Mouse (Mus musculus): Measurements from ENCODE around the gene Ctsw.

The Ctsw gene

DNA sequence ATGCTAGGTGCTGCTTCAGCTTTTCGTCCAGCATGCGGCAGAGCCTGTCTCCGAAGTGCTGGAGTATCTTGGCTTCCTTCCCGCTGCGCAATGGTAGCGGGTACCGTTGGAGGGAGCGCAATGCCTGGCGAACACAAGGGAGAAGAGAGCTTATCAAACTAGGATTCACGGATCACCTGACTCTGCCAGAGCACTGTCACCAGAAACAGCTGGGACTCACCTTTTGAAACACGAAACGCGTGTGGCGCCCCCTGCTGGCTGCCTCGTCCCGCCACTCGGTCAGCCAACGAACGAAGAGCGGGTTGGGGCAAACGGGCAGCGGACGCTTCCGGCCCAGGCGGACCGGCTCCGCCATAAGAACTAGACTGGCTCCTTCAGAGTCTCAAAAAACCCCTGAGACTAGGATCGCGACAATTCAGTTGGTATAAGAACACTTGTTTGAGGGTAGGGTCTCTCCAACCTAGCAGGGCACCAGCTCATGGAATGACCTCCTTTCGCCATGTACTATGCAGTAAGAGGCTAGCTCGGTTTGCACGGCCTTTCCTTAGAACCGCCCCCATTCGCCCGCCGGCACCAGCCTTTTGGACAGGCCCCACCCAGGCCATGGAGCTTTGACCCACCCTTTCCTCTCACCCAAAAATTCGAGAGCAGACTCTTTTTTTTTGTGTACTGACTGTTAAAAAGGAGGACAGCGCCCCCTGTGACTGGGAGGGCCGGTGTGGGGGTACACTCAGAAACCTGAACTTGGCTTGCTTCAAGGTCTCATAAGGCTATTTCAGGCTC lies 19.7 kb upstream of the Ctsw start, which contains the start of gene Mus81:
Mus81 (minus strand) TSS at position 635 of the 783 bp plus-strand sequence.
- DNase-seq = peak; percentile 97

DNA sequence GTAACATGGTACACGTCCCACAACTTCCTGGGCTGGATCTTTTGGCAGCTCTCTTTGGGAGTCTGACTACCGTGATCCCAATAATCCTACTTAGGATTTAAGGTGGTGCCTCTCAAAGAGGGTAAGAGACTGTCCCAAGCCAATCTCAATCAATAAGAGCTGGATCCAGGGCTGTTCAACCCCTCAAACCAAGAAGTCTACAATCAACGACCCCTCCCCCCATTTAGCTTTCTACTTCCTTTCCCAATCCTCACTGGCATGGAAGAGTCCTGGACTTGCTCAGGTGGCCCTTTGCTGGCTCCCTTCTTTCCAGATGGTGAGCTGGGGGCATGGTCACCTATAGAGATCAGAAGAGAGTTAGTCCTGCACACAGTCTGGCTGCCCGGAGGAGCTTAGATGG lies 18.5 kb upstream of the Ctsw start:
- DNase-seq = no peak

DNA sequence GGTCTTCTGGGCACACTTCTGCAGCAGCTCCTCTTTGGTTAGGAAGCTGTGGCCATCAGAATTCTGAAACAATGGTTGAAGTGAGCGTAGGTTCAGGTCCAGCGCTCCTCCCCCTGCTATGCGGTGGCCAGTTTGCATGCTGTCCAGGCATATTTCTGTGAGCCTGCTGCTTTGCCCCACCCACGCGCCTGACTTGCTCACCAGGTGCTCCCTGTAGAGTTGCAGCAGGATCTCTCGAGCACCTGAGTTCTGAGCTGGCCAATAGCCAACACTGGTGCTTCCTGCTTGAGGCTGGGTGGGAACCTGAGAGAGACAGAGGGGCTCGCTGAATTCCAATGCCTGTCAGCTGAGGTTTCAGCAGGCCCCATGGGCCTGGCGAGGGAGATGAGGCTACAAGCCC lies 18.0 kb upstream of the Ctsw start:
- no peak for DNase-seq

DNA sequence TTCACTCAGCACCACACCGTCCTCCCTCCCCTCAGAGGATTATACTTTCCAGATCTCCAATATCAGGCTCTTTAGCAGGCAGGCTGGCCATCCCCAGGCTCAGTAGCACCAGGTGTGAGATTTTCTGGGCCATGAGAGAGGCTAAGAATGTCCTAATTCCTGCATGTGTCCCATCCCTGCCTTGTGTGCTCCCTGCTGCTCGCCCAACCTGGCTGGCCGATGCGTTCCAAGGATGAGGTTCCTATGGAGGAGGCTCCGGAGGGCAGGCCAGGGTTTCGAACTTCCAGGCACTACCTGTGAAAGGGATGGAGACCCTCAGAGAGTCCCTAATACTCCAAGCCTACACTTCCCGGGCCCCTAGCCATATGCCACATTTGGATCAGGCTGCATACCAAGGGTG lies 17.5 kb upstream of the Ctsw start:
- no peak for DNase-seq

DNA sequence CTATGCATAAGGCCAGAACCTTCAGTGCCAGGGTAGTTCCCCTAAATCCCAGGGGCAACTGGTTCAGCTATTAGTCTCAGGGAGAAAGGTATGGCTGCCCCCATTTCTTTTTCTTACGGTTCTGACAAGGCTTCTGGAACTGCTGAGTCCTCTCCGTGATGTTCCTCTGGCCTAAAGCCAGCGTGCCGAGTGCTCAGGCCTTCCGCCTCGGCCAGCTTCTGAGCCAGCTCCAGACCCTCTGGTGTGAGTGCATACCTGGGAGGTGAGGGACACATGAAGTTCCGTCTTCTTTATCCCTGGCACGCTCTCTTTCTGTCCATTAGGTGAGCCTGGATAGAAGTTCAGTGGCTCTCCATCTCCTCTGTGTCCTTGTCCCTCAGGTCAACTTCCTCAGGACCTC lies 17.1 kb upstream of the Ctsw start:
- DNase-seq = no peak

DNA sequence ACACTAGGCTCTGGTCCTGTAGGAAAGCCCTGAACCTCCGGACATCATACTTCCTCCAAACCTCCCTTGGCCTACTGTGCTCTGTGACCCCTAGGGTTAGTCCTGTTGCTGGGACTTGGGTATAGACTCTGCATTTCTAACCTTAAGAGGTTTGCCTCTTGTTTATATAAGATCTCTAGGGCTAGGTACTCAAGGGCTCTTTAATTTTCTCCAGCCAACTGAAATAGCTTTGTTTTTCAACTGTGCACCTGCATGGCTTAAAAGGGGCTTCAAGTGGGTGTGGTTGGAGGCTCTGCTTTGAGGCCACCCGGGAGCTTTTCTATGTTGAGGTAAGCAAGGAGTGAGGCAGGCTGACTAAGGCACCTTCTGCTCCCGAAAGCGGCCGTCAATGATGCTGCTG lies 16.2 kb upstream of the Ctsw start:
- no peak for DNase-seq

DNA sequence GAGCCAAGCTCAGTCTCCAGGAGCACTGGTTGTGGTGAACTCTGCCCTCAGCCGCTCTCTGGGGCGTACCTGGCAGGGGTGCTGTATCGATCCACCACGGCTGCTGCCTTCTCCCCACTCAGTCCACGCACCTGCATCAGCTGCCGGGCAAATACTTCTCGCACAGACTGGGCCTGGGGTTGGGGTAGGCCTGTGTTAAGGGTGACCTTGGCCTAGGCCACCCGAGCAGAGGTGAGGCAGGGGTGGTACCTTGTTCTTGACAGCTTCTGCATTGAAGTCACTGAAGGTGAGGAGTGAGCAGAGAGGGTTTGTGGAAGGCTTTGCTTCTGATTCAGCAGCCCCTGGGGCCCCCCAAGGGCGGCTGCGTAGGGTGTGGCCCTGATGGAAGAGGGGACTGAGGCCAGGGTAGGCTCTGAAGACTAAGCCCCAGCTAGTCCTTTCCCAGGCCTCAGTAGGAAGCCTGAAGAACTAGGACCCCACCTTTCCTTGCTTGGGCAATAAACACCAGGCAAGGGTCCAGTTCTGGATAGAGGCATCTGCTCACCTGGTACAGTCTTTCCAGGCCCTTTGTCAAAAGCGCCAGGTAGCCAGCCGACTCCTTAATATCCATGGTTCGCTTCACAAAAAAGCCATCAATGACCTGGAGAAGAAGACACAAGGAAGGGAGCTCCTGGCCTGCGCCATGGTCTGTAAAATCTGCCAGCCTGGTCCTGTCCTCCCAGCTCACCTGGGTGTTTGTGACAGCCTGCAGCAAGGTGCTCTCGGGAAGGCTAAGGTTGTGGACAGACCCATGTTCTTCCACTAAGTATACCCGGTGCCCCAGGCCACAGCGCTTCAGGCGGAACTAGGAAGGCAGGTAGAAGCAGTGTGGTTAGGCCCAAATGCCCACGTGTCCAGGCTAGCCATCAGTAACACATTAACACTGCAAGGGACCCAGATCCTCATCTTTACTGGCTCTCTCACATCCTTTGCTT lies 15.4 kb upstream of the Ctsw start:
- no peak for DNase-seq

DNA sequence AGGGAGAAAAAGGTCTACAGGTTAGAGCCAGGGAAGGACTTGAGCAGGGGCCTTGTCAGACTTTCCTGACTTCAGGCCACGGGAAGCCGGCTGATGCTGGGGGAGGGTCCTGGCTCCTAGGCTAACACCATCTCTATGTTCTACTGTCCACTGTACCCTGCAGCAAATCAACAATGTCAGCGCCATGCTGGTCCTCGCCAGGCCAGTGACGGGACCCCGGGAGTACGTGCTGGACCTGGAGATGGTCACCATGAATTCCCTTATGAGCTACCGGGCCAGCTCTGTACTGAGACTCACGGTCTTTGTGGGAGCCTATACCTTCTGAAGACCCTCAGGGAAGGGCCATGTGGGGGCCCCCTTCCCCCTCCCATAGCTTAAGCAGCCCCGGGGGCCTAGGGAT lies 13.1 kb upstream of the Ctsw start:
- DNase-seq = no peak

DNA sequence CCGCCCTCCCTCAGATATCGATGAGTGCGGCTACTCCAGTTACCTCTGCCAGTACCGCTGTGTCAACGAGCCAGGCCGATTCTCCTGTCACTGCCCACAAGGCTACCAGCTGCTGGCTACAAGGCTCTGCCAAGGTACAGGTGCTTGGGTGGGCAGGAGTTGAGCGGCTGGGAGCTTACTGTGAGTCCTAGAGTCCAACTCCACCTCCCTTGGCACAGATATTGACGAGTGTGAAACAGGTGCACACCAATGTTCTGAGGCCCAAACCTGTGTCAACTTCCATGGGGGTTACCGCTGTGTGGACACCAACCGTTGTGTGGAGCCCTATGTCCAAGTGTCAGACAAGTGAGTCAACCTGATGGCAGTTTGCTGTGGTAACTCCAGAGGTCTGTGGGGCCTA lies 11.7 kb upstream of the Ctsw start:
- DNase-seq = no peak

DNA sequence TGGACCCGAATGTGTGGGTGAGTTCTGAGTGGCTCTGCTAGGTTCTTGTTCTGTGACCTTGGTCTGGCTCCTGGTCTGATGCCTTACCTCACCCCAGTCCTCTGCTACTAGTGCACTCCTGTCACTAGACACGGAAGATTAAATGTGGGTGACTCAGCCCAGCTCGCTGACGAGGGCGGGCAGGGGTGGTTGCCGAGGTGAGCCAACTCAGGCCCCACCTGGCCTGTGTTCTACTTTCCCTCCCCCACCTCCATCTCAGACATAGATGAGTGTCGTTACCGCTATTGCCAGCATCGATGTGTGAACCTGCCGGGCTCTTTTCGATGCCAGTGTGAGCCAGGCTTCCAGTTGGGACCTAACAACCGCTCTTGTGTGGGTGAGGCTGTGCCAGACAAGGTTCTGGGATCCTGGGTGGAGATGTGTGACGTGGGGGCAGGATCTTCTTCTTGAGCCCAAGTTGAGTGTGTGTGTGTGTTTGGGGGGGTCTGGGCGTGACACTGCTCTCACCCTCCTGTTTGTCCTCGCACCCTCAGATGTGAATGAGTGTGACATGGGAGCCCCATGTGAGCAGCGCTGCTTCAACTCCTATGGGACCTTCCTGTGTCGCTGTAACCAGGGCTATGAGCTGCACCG lies 9.5 kb upstream of the Ctsw start:
- no peak for DNase-seq

DNA sequence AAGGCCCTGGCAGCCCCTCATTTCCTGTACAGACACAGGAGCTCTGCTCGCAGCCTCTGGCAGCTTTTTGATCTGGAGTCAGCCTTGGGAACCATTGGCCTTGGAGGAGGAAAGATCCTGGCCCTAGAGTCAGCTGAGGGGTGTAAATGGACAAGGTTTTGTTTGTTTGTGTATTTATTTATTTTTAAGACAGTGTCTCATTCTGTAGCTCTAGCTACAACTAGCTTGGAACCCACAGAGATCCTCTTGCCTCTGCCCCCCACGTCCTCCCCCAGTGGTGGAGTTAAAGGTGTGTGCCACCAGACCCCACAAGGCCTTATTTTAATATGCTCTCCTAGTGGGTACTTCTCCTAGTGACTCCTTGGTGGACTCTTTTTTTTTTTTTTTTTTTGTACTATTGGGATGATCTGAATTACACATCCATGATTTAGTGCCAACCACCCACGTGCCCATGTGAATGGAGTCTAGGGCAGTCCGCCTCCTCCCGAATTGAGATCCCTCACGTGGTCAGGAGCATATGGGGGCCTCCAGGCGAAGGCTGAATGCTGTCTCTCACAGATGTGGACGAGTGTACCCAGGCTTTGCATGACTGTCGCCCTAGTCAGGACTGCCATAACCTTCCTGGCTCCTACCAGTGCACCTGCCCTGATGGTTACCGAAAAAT lies 8.8 kb upstream of the Ctsw start:
- DNase-seq = no peak

DNA sequence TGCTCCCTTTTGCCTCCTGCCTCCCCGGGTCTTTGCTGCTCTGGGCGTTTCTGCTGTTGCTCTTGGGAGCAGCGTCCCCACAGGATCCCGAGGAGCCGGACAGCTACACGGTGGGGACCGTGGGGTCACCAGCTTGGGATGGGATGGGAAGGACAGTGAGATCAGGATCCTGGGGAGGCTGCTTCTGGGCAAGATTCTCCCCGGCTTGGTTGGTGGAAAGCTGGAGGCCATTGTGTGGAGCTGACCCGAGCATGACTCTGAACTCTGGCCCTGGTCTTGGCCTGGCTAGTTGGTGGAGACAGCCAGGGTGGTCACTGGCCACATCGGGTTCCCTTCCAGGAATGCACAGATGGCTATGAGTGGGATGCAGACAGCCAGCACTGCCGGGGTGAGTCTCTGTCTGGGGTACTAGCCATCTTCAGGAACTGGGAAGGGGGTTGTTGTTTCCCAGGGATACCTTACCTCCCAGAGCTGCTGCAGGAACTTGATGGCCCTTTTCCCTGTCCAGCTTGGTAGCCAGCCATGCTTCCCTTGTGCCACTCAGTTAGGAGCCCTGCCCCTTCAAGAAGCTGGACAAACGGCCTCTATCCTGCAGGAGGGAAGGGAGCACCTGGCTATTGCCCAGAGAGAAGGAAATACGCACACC lies 6.9 kb upstream of the Ctsw start:
- DNase-seq = no peak

DNA sequence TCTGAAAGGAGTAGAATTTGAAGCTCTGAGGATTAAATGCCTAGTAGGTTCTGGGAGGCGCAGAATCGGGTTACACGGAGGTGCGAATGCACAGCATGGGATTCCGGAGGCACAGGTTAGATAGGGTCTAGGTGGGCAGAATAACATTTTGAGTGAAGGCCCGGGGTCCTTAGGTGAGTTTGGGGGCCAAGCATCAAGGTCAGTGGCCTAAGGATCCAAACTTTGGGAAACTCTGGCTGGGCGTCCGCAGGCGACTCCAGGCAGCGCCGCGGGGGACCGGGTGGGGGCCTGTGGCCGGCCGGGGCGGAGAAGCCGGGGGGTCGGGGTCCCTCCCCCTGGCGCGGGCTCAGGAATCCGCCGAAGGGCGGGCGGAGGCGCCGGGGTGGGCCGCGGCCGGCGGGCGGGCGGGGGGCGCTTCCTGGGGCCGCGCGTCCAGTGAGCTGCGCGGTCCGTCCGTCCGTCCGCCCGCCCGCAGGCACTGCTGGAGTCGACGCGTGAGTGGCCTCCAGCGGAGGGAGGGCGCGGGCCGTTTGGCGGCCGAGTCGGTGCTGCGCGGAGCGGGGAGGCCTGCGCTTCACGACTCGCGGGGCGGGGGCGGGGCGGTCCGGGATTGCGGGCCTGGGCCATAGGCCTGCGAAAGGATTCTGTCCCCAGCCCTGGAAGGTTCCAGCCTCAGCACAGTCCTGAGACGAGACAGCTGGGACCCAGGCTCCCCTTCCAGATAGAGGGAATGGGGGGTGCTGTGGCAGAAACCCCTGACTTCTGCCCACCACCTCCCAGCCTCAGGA lies 6.2 kb upstream of the Ctsw start:
- peak; percentile 72 for DNase-seq

DNA sequence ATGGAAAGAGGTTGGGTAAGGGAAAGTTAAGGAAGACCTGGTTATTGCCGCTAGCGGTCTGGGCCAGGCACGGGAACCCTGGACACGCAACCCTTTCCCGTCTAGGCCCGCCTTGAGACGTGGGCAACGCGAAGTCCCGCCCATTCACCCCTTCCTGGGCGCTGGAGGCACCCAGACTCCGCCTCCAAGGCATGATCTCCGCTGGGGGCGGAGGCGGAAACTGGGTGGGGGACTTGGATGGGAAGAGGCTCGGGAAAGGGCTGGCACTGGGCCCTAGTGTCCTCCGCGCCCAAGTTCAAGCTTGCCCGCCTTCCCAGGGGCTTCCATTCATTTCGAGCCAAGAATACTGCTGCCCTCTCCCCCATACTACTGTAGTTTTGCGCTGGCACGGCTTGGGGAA lies 5.4 kb upstream of the Ctsw start, which contains the start of gene Efemp2:
Efemp2 (plus strand) TSS at position 235 of the 400 bp plus-strand sequence.
- peak; percentile 94 for DNase-seq

DNA sequence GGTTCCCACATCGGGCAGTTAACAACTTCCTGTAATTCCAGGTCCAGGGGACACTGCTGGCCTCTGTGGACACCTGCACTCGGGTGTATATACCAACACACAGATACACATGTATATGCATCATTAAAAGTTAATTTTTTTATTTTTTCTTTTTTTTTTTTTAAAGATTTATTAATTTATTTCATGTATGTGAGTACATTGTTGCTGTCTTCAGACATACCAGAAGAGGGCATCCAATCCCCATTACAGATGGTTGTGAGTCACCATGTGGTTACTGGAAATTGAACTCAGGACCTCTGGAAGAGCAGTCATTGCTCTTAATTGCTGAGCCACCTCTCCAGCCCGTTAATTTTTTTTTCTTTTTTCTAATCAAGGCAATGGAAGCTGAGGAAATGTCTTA lies 4.5 kb upstream of the Ctsw start:
- DNase-seq = no peak

DNA sequence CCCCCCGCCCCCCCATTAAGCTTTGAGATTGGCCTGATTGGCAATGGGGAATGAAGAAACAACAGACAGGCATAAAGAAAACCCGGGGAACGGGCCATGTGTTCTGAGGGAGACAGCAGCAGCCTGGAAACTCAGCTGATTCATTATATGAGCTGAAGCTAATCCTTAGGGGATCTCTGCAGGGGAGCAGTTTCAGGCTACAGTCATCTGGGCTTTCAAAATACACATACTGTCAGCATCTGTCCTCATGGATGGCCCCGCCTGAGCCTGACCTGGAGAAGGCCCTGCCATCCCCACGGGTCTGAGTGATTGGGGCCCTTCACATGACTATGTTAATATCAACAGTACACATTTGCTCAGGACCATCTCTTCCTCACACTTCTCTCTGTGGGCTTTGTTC lies 3.5 kb upstream of the Ctsw start:
- DNase-seq = peak; percentile 26

DNA sequence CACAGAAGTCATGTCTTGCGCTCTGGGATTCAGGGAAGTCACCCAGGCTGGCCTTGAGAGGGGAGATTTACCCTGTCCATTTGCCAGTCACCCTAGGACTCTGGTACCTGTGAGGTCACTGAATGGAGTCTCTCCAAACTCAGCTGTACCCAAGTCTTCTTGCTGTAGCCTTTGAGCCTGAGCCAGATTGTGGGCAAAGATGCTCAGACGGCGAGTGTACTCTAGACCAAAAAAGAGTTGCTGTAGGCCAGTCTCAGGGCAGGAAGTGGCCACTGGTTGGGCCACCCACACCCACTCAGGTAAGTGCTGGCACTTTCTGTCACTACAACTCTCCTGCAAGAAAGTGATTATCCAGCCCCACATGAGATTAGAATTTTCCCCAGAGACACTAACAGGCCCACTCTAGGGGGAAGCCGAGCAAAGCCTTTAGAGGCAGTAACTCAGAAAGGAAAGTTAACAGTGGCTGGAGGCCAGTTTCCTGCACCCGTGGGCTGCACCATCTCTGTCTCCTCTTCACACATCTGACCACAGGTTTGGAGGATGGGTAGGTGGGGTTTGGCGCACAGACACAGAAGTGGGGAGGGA lies 1.3 kb downstream of the Ctsw start:
- DNase-seq = no peak

DNA sequence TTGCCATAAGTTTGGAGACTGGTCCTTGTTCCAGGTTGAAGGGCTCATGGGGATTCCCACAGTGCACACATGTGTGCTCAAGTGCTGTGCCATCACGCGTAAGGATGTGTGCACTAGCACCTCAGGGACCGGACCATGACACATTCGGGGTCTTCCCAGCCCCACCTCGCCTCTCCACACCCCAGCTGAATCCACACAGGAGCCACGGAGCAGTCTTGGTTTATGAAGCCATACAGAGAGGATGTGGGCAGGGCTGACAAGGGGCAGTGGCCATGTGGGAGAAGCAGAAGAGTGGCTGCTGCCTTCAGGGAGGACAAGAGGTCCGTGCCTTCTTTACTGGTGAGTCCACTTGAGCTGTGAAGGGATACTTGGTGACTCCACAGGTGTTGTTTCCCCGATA lies 3.3 kb downstream of the Ctsw start:
- DNase-seq = no peak

DNA sequence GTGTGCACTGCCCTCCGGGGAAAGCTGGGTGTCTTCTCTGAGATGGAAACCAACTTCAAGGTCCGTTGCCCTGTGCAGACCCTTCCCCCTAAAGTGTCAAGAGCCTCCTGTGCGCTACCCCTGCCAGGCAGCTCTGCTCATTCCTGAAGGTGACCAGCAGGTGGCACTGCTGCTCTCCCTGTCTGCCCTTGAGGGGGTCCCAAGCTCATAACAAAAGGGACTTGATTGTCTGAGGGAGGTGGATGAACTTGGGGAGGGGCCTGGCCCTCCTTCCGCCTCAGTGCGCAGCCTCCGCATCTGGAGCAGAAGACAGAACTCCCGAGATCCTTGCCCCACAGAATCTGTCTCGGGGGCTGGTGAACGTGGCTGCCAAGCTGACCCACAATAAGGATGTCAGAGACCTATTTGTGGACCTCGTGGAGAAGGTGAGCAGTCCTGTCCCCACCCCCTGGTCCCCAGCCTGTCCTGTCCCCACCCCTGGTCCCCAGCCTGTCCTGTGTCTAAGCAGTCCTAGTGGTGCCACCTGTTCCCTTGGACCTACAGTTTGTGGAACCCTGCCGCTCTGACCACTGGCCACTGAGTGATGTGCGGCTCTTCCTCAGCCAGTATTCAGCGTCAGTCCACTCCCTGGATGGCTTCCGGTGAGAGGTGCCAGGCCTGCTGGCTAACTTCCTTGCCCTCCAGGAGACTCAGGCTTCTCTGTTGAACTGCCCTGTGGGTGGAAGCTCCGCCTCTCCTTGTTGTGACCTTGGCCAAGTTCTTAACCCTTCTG lies 4.3 kb downstream of the Ctsw start:
- DNase-seq = peak; percentile 91

DNA sequence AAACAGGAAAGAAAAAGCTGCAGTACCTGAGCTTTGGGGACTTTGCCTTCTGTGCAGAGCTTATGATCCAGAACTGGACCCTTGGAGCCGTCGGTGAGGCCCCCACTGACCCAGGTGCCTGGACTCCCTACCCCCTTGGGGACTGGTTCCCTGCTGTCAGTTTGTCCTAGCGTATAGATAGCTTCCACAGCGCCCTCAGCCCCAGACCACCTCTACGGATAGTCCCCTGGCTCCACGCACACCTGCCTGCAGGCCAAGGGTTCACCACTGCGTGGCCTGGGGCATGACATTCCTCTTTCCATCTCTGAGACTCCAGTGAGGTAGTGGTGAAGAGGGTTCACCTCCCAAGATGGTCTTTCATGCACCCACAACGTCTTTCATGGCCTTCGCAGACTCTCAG lies 5.1 kb downstream of the Ctsw start:
- DNase-seq = no peak

Data from retina, postnatal 1 day (tissue).